Mouse (Mus musculus): ENCODE results near the gene Vmp1. TPM values are rescaled to one million over a fixed set of nuclear protein-coding genes. Genes with fewer than 3 reads are reported as not detected.

Vmp1 gene
- total RNA-seq, 2 experiments from 2014 or later: 105 to 111 TPM

- ATAC-seq (replicated peaks; ENCODE audit: low FRiP score, low TSS enrichment, poor library complexity, severe bottlenecking): no peak
Measured at GRCm38 (mm10) chr11:86542851-86543250, 140.8 kb downstream of the Vmp1 start.

- ATAC-seq (replicated peaks; ENCODE audit: low FRiP score, low TSS enrichment, poor library complexity, severe bottlenecking): no peak
Measured at GRCm38 (mm10) chr11:86540476-86540845, 143.2 kb downstream of the Vmp1 start.

GRCm38 (mm10) chr11:86539716-86540475, 143.7 kb downstream of the Vmp1 start:
- ATAC-seq (replicated peaks; ENCODE audit: low FRiP score, low TSS enrichment, poor library complexity, severe bottlenecking): no peak

- ATAC-seq (replicated peaks; ENCODE audit: low FRiP score, low TSS enrichment, poor library complexity, severe bottlenecking): no peak
Measured at GRCm38 (mm10) chr11:86538786-86539185, 144.8 kb downstream of the Vmp1 start.

- ATAC-seq (replicated peaks; ENCODE audit: low FRiP score, low TSS enrichment, poor library complexity, severe bottlenecking): no peak
Measured at GRCm38 (mm10) chr11:86534201-86534910, 149.3 kb downstream of the Vmp1 start.

Other genes with a start within 250 kb of the Vmp1 start
- gene Rnft1, start 199.2 kb downstream of the Vmp1 start, total RNA-seq (2014; fragmentation: Nextera tagmentation): 6.9 and 11.3 TPM in 2 replicates
- gene Rnft1, start 199.2 kb downstream of the Vmp1 start, total RNA-seq (2017): 8.4 and 13.1 TPM in 2 replicates
- gene Rps6kb1, start 139.0 kb downstream of the Vmp1 start, total RNA-seq (2014; fragmentation: Nextera tagmentation): 45.2 and 49.5 TPM in 2 replicates
- 45.4 and 52.7 TPM in 2 replicates for gene Rps6kb1, start 139.0 kb downstream of the Vmp1 start, total RNA-seq (2017)
- 17.5 and 20.8 TPM in 2 replicates for gene Tubd1, start 138.8 kb downstream of the Vmp1 start, total RNA-seq (2014; fragmentation: Nextera tagmentation)
- 13.7 and 20.5 TPM in 2 replicates for gene Tubd1, start 138.8 kb downstream of the Vmp1 start, total RNA-seq (2017)
- 28.9 and 35.7 TPM in 2 replicates for gene Ptrh2, start 149 bp upstream of the Vmp1 start, total RNA-seq (2014; fragmentation: Nextera tagmentation)
- gene Ptrh2, start 149 bp upstream of the Vmp1 start, total RNA-seq (2017): 39.3 and 39.6 TPM in 2 replicates
- gene Cltc, start 73.7 kb upstream of the Vmp1 start, total RNA-seq (2014; fragmentation: Nextera tagmentation): 122 and 228 TPM in 2 replicates
- gene Cltc, start 73.7 kb upstream of the Vmp1 start, total RNA-seq (2017): 193 and 195 TPM in 2 replicates
- gene Dhx40, start 123.9 kb upstream of the Vmp1 start, total RNA-seq (2014; fragmentation: Nextera tagmentation): 14.4 and 15.2 TPM in 2 replicates
- gene Dhx40, start 123.9 kb upstream of the Vmp1 start, total RNA-seq (2017): 26.2 and 26.7 TPM in 2 replicates

Measured in megakaryocyte-erythroid progenitor cell, adult 5-6 weeks (primary cell).